8 mouse cellular contexts compared by ENCODE assay signal in genomic region chr9:50767531-50768106, GRCm38 (mm10). TPM values are rescaled to one million over a fixed set of nuclear protein-coding genes. Genes with fewer than 3 reads are reported as not detected.
DNase-seq lines count a peak whose midpoint lies in the region; ATAC-seq lines count a peak whose summit lies in the region.

No protein-coding gene starts in this region.

- no peak; the same call in 1 of the 2 replicates for ATAC-seq in intestine, embryonic 16.5 days
- ATAC-seq in neural tube, embryonic 13.5 days (ENCODE audit: low read depth), result peak; percentile 71

- peaks cover 4% of the 10 kb centered on the region; the same call in 1 of the 2 replicates for H3K4me1 ChIP-seq in intestine, embryonic 16.5 days (ENCODE audit: control insufficient read depth, insufficient read depth, low read length)
- H3K4me1 ChIP-seq in neural tube, embryonic 13.5 days (replicated peaks), result peaks cover 19% of the 10 kb centered on the region

- H3K9ac ChIP-seq in intestine, embryonic 16.5 days (ENCODE audit: low read depth, low read length), result peak overlapping the region; percentile 72
- H3K9ac ChIP-seq in neural tube, embryonic 13.5 days, result peak overlapping the region; percentile 81

- H3K36me3 ChIP-seq in intestine, embryonic 16.5 days (ENCODE audit: control insufficient read depth, insufficient read depth, low read length), result no peaks in the 10 kb centered on the region
- H3K36me3 ChIP-seq in neural tube, embryonic 13.5 days, result peaks cover 11% of the 10 kb centered on the region

- H3K27ac ChIP-seq in intestine, embryonic 16.5 days (ENCODE audit: low read length), result peak overlapping the region; percentile 91
- H3K27ac ChIP-seq in neural tube, embryonic 13.5 days (replicated peaks), result peak overlapping the region; percentile 92

- H3K9me3 ChIP-seq in intestine, embryonic 16.5 days (ENCODE audit: control insufficient read depth, low read length), result no peaks in the 10 kb centered on the region
- H3K9me3 ChIP-seq in neural tube, embryonic 13.5 days, result no peaks in the 10 kb centered on the region

- 3% methylated on average over 17 of the region's 17 CpGs for WGBS in intestine, embryonic 16.5 days
- WGBS in neural tube, embryonic 13.5 days, result 7% methylated on average over 17 of the region's 17 CpGs

- H3K4me3 ChIP-seq in intestine, embryonic 16.5 days (ENCODE audit: low read length), result peak overlapping the region; percentile 65
- H3K4me3 ChIP-seq in neural tube, embryonic 13.5 days, result peak overlapping the region; percentile 62

- H3K27me3 ChIP-seq in intestine, embryonic 16.5 days (replicated peaks; ENCODE audit: control insufficient read depth, insufficient read depth, low read length), result no peaks in the 10 kb centered on the region
- H3K27me3 ChIP-seq in neural tube, embryonic 13.5 days, result no peaks in the 10 kb centered on the region

- H3K4me2 ChIP-seq in intestine, embryonic 16.5 days (ENCODE audit: low read depth, low read length), result peak overlapping the region; percentile 87
- peak overlapping the region; percentile 72 for H3K4me2 ChIP-seq in neural tube, embryonic 13.5 days

- peak; percentile 18 to 26 for DNase-seq in cerebellum, postnatal 14 days
- no peak for DNase-seq in cerebellum, adult 8-10 months
- DNase-seq in thymus, postnatal 14 days, result peak; percentile 16
- DNase-seq in thymus, postnatal 4 days, result no peak
- DNase-seq in kidney, adult 18-20 months, result no peak
- DNase-seq in adipocyte (ENCODE audit: low spot score), result no peak

RNA-seq across cellular contexts. Expression of gene Fdxacb1, which starts 0.4 kb away (rescaled TPM):
- polyA plus RNA-seq in intestine, embryonic 16.5 days (2015; fragmentation: Nextera tagmentation; extraction: Ambion mirVana), result 12.6 and 13.0 TPM in 2 replicates
- 8.9 and 12.9 TPM in 2 replicates for polyA plus RNA-seq in neural tube, embryonic 13.5 days (2015; fragmentation: Nextera tagmentation; extraction: Ambion mirVana)

RNA-seq across cellular contexts. Expression of gene Alg9, which starts 7.2 kb away (rescaled TPM):
- 39.1 and 42.9 TPM in 2 replicates for polyA plus RNA-seq in intestine, embryonic 16.5 days (2015; fragmentation: Nextera tagmentation; extraction: Ambion mirVana)
- 49.2 and 54.9 TPM in 2 replicates for polyA plus RNA-seq in neural tube, embryonic 13.5 days (2015; fragmentation: Nextera tagmentation; extraction: Ambion mirVana)

RNA-seq across cellular contexts. Expression of gene 1110032A03Rik, which starts 7.7 kb away (rescaled TPM):
- 28.9 and 33.0 TPM in 2 replicates for polyA plus RNA-seq in intestine, embryonic 16.5 days (2015; fragmentation: Nextera tagmentation; extraction: Ambion mirVana)
- 56.7 and 61.4 TPM in 2 replicates for polyA plus RNA-seq in neural tube, embryonic 13.5 days (2015; fragmentation: Nextera tagmentation; extraction: Ambion mirVana)

RNA-seq across cellular contexts. Expression of gene Hspb2, which starts 15.5 kb away (rescaled TPM):
- 5.0 TPM in 2 replicates for polyA plus RNA-seq in intestine, embryonic 16.5 days (2015; fragmentation: Nextera tagmentation; extraction: Ambion mirVana)
- polyA plus RNA-seq in neural tube, embryonic 13.5 days (2015; fragmentation: Nextera tagmentation; extraction: Ambion mirVana), result 2.4 and 4.5 TPM in 2 replicates

RNA-seq across cellular contexts. Expression of gene Cryab, which starts 16.5 kb away (rescaled TPM):
- 62.8 and 63.6 TPM in 2 replicates for polyA plus RNA-seq in intestine, embryonic 16.5 days (2015; fragmentation: Nextera tagmentation; extraction: Ambion mirVana)
- polyA plus RNA-seq in neural tube, embryonic 13.5 days (2015; fragmentation: Nextera tagmentation; extraction: Ambion mirVana), result 15.3 and 19.5 TPM in 2 replicates

Comparison
In these comparisons a context has a peak if more than half of its experiments do, and no peak if none do; other contexts are left out.
1. DNase-seq: peak in cerebellum, postnatal 14 days (2 of 2) and thymus, postnatal 14 days (single experiment); none in cerebellum, adult 8-10 months (single experiment), thymus, postnatal 4 days (single experiment), kidney, adult 18-20 months (single experiment) and adipocyte (single experiment).